Mouse (Mus musculus) myocyte (in vitro differentiated cells): ENCODE results near the gene Serpinc1. TPM values are rescaled to one million over a fixed set of nuclear protein-coding genes. Genes with fewer than 3 reads are reported as not detected.

Experiments
- H3K27me3 ChIP-seq: one replicate; pipeline ENCODE4 v1.6.1; 2011; ENCODE audit not compliant: control insufficient read depth, insufficient read depth, insufficient read length
- H3K36me3 ChIP-seq: one replicate; pipeline ENCODE4 v1.6.1; 2011; ENCODE audit not compliant: control insufficient read depth, insufficient read depth
- H3K4me2 ChIP-seq: one replicate; pipeline ENCODE4 v1.6.1; 2011; ENCODE audit warnings: low read depth, control low read depth
- H3K4me3 ChIP-seq: one replicate; pipeline ENCODE4 v1.5.1; 2011; ENCODE audit warnings: mild to moderate bottlenecking, control low read depth, moderate library complexity
- H3K79me2 ChIP-seq: one replicate; pipeline ENCODE4 v1.6.1; 2011; ENCODE audit not compliant: control insufficient read depth, insufficient read depth
- H3ac ChIP-seq: one replicate; pipeline ENCODE4 v1.6.1; 2011; ENCODE audit not compliant: control insufficient read depth, insufficient read length
- CEBPB ChIP-seq: IDR thresholded peaks from 2 replicates; pipeline ENCODE4 v1.6.1; 2011; ENCODE audit warnings: mild to moderate bottlenecking, moderate library complexity; ENCODE audit not compliant: poor library complexity, insufficient read depth, severe bottlenecking
- E2F4 ChIP-seq: IDR thresholded peaks from one replicate; pipeline ENCODE4 v1.6.1; 2011; ENCODE audit warnings: mild to moderate bottlenecking, control low read depth, moderate library complexity; ENCODE audit not compliant: insufficient read depth
- MAX ChIP-seq: IDR thresholded peaks from one replicate; pipeline ENCODE4 v1.6.1; 2011; ENCODE audit warnings: low read depth, mild to moderate bottlenecking, control low read depth
- MYOD1 ChIP-seq, 3 experiments: IDR thresholded peaks; one replicate each; pipeline ENCODE4 v1.6.1; 2011; ENCODE audit warnings: control low read depth in 2 of 3, low read depth in 2 of 3, mild to moderate bottlenecking in 2 of 3, moderate library complexity in 1 of 3; ENCODE audit not compliant: insufficient read length in 2 of 3, control insufficient read depth in 1 of 3
- MYOG ChIP-seq, 3 experiments: IDR thresholded peaks; one replicate each; pipeline ENCODE4 v1.6.1; 2011; ENCODE audit warnings: control low read depth in 2 of 3, low read depth in 2 of 3, mild to moderate bottlenecking in 2 of 3; ENCODE audit not compliant: insufficient read length in 2 of 3, control insufficient read depth in 1 of 3, insufficient read depth in 1 of 3
- POLR2A ChIP-seq: IDR thresholded peaks from one replicate; pipeline ENCODE4 v1.6.1; 2011; ENCODE audit warnings: low read depth, mild to moderate bottlenecking, control low read depth, moderate library complexity; ENCODE audit not compliant: insufficient read length
- POLR2AphosphoS2 ChIP-seq: IDR thresholded peaks from one replicate; pipeline ENCODE4 v1.6.1; 2011; ENCODE audit warnings: low read depth, control low read depth; ENCODE audit not compliant: insufficient read length
- REST ChIP-seq: IDR thresholded peaks from one replicate; pipeline ENCODE4 v1.6.1; 2011; ENCODE audit warnings: mild to moderate bottlenecking, control low read depth, moderate library complexity; ENCODE audit not compliant: insufficient read depth, insufficient read length
- SRF ChIP-seq: IDR thresholded peaks from one replicate; pipeline ENCODE4 v1.6.1; 2011; ENCODE audit warnings: low read depth; ENCODE audit not compliant: control insufficient read depth, insufficient read length
- TCF12 ChIP-seq: IDR thresholded peaks from one replicate; pipeline ENCODE4 v1.6.1; 2011; ENCODE audit warnings: mild to moderate bottlenecking, control low read depth; ENCODE audit not compliant: poor library complexity, insufficient read depth, severe bottlenecking
- TCF3 ChIP-seq: IDR thresholded peaks from one replicate; pipeline ENCODE4 v1.6.1; 2011; ENCODE audit warnings: low read depth, control low read depth; ENCODE audit not compliant: insufficient read length
- USF1 ChIP-seq: IDR thresholded peaks from one replicate; pipeline ENCODE4 v1.6.1; 2011; ENCODE audit warnings: low read depth, mild to moderate bottlenecking, control low read depth, moderate library complexity
- polyA plus RNA-seq: library from polyadenylated mRNA; unstranded; fragments of >200 nt; fragmentation: generic; extraction: Trizol; gene quantifications from one replicate; pipeline ENCODE4 v1.2.1, GENCODE M21; 2012; ENCODE audit warnings: missing spikeins

Serpinc1 gene
- polyA plus RNA-seq, 1 experiment, result 0.26 TPM

- no peaks in the 10 kb centered on the region for H3K79me2 ChIP-seq
- no peak overlapping the region for H3K4me2 ChIP-seq
- no peaks in the 10 kb centered on the region for H3K36me3 ChIP-seq
- H3K4me3 ChIP-seq, result no peak overlapping the region
- H3ac ChIP-seq, result no peak overlapping the region
- TF ChIP-seq SRF (no peak), POLR2A (no peak), REST (no peak), POLR2AphosphoS2 (no peak), CEBPB (no peak), TCF3 (no peak), E2F4 (no peak), TCF12 (no peak), MAX (no peak), MYOD1 (IDR thresholded peaks at IDR 0.05; ENCODE audit: control insufficient read depth in 1 of 3, insufficient read length in 2 of 3, low read depth in 2 of 3) (no peak), USF1 (no peak), MYOG (IDR thresholded peaks at IDR 0.05; ENCODE audit: control insufficient read depth in 1 of 3, insufficient read depth in 1 of 3, insufficient read length in 2 of 3, low read depth in 2 of 3) (no peak)
- no peaks in the 10 kb centered on the region for H3K27me3 ChIP-seq
Observed at GRCm38 (mm10) chr1:161008038-161008437, 29.7 kb downstream of the Serpinc1 start.

GRCm38 (mm10) chr1:161010436-161010835 lies 32.1 kb downstream of the Serpinc1 start:
- no peak overlapping the region for H3ac ChIP-seq
- H3K4me2 ChIP-seq, result peak overlapping the region; percentile 57
- TF ChIP-seq MYOG (IDR thresholded peaks at IDR 0.05; ENCODE audit: control insufficient read depth in 1 of 3, insufficient read depth in 1 of 3, insufficient read length in 2 of 3, low read depth in 2 of 3) (peak in 1 of 3 experiments; percentile 24), REST (no peak), MYOD1 (IDR thresholded peaks at IDR 0.05; ENCODE audit: control insufficient read depth in 1 of 3, insufficient read length in 2 of 3, low read depth in 2 of 3) (peak; percentile 30 to 63 (median 30))
- no peaks in the 10 kb centered on the region for H3K79me2 ChIP-seq
- H3K27me3 ChIP-seq, result no peaks in the 10 kb centered on the region
- no peak overlapping the region for H3K4me3 ChIP-seq
- no peaks in the 10 kb centered on the region for H3K36me3 ChIP-seq

- TF ChIP-seq POLR2AphosphoS2 (no peak), POLR2A (no peak), REST (no peak), MYOG (IDR thresholded peaks at IDR 0.05; ENCODE audit: control insufficient read depth in 1 of 3, insufficient read depth in 1 of 3, insufficient read length in 2 of 3, low read depth in 2 of 3) (no peak), E2F4 (no peak), SRF (no peak), MYOD1 (IDR thresholded peaks at IDR 0.05; ENCODE audit: control insufficient read depth in 1 of 3, insufficient read length in 2 of 3, low read depth in 2 of 3) (no peak), MAX (no peak), TCF3 (no peak), TCF12 (no peak), CEBPB (no peak), USF1 (no peak)
- H3K4me3 ChIP-seq, result no peak overlapping the region
- no peaks in the 10 kb centered on the region for H3K79me2 ChIP-seq
- no peak overlapping the region for H3ac ChIP-seq
- no peak overlapping the region for H3K4me2 ChIP-seq
- H3K36me3 ChIP-seq, result peaks cover 22% of the 10 kb centered on the region
- no peaks in the 10 kb centered on the region for H3K27me3 ChIP-seq
Observed at GRCm38 (mm10) chr1:161016378-161016777, 38.0 kb downstream of the Serpinc1 start.

GRCm38 (mm10) chr1:161020051-161020450 lies 41.7 kb downstream of the Serpinc1 start:
- TF ChIP-seq POLR2AphosphoS2 (no peak), REST (no peak), E2F4 (no peak), POLR2A (no peak), USF1 (no peak), MYOG (IDR thresholded peaks at IDR 0.05; ENCODE audit: control insufficient read depth in 1 of 3, insufficient read depth in 1 of 3, insufficient read length in 2 of 3, low read depth in 2 of 3) (no peak), MYOD1 (IDR thresholded peaks at IDR 0.05; ENCODE audit: control insufficient read depth in 1 of 3, insufficient read length in 2 of 3, low read depth in 2 of 3) (no peak), TCF3 (no peak), SRF (no peak), CEBPB (no peak), TCF12 (no peak)
- H3K27me3 ChIP-seq, result no peaks in the 10 kb centered on the region
- H3K4me2 ChIP-seq, result no peak overlapping the region
- H3ac ChIP-seq, result no peak overlapping the region
- no peak overlapping the region for H3K4me3 ChIP-seq
- no peaks in the 10 kb centered on the region for H3K79me2 ChIP-seq
- peaks cover 22% of the 10 kb centered on the region for H3K36me3 ChIP-seq

GRCm38 (mm10) chr1:161025410-161026210 lies 47.2 kb downstream of the Serpinc1 start:
- Histone ChIP-seq H3K27me3 (no peaks in the 10 kb centered on the region), H3K4me2 (no peak overlapping the region), H3K4me3 (no peak overlapping the region), H3K36me3 (peaks cover 7% of the 10 kb centered on the region), H3K79me2 (no peaks in the 10 kb centered on the region), H3ac (no peak overlapping the region)
- TF ChIP-seq CEBPB (no peak), E2F4 (no peak), MAX (no peak), REST (no peak), TCF12 (no peak), POLR2AphosphoS2 (no peak), SRF (no peak), POLR2A (no peak), TCF3 (no peak), USF1 (no peak), MYOG (IDR thresholded peaks at IDR 0.05; ENCODE audit: control insufficient read depth in 1 of 3, insufficient read depth in 1 of 3, insufficient read length in 2 of 3, low read depth in 2 of 3) (no peak)
